Mouse (Mus musculus) lung, embryonic 15.5 days (tissue): ENCODE measurements around the gene Slco1a6. TPM values are rescaled to one million over a fixed set of nuclear protein-coding genes. Genes with fewer than 3 reads are reported as not detected.
"Not testable (repeated sequence)": the region's sequence is repeated elsewhere in the genome, so short reads cannot be mapped to it uniquely, and the experiment has no call there.

Source experiments
- ATAC-seq: fragments of 200-750 bp; cut with Nextera tagmentation; 2 replicates; pipeline ENCODE4 v1.8.0; 2017; ENCODE audit warnings: moderate number of reproducible peaks, borderline replicate concordance; ENCODE audit not compliant: low FRiP score, low TSS enrichment; ENCODE audit errors: extremely low read depth
- H3K27ac ChIP-seq: fragments of 300-500 bp; sonication (generic); 2 replicates; pipeline ENCODE4 v1.5.1; 2015; ENCODE audit warnings: moderate library complexity, mild to moderate bottlenecking, inconsistent platforms
- H3K27me3 ChIP-seq: fragments of 300-500 bp; sonication (generic); 2 replicates; pipeline ENCODE4 v1.6.1; 2015; ENCODE audit warnings: inconsistent platforms
- H3K36me3 ChIP-seq: fragments of 300-500 bp; sonication (generic); 2 replicates; pipeline ENCODE4 v1.6.1; 2015; ENCODE audit warnings: inconsistent platforms
- H3K4me1 ChIP-seq: fragments of 300-500 bp; sonication (generic); 2 replicates; pipeline ENCODE4 v1.6.1; 2015; ENCODE audit warnings: inconsistent platforms
- H3K4me2 ChIP-seq: fragments of 300-500 bp; sonication (generic); 2 replicates; pipeline ENCODE4 v1.6.1; 2015; ENCODE audit warnings: inconsistent platforms, mild to moderate bottlenecking, moderate library complexity
- H3K4me3 ChIP-seq: fragments of 300-500 bp; sonication (generic); 2 replicates; pipeline ENCODE4 v1.5.1; 2015; ENCODE audit warnings: mild to moderate bottlenecking, inconsistent platforms
- H3K9ac ChIP-seq: fragments of 300-500 bp; sonication (generic); 2 replicates; pipeline ENCODE4 v1.6.1; 2015; ENCODE audit warnings: inconsistent platforms
- H3K9me3 ChIP-seq: fragments of 300-500 bp; sonication (generic); 2 replicates; pipeline ENCODE4 v1.6.1; 2016; ENCODE audit warnings: inconsistent platforms
- WGBS: fragments of 180-500 bp; shearing (Covaris S2); methylation state at CpG from one replicate; pipeline ENCODE4 v1.1.7; 2015; 5-methylcytosine and 5-hydroxymethylcytosine counted together
- polyA plus RNA-seq: library from polyadenylated mRNA; unstranded; fragments of >200 nt; fragmentation: Nextera tagmentation; extraction: Ambion mirVana; gene quantifications from 2 replicates; pipeline ENCODE4 v1.2.1, GENCODE M21; 2015

Slco1a6 gene
- polyA plus RNA-seq, result not detected in 2 replicates

GRCm38 (mm10) chr6:142208421-142208820 lies at the start of gene Slco1a6:
Slco1a6 (minus strand) TSS chr6:142208521.
- Histone ChIP-seq H3K27me3 (no peaks in the 10 kb centered on the region), H3K4me3 (no peak within 1 kb of the TSS), H3K27ac (no peak within 1 kb of the TSS), H3K4me1 (no peaks in the 10 kb centered on the region), H3K36me3 (no peaks in the 10 kb centered on the region), H3K9me3 (no peaks in the 10 kb centered on the region), H3K4me2 (no peak within 1 kb of the TSS), H3K9ac (no peak within 1 kb of the TSS)
- WGBS, result 88% methylated on average over 4 of the region's 4 CpGs
- ATAC-seq, result no peak

- H3K27me3 ChIP-seq, ATAC-seq, H3K4me2 ChIP-seq, H3K36me3 ChIP-seq, H3K9me3 ChIP-seq, H3K27ac ChIP-seq, H3K4me1 ChIP-seq, H3K9ac ChIP-seq, H3K4me3 ChIP-seq: not testable (repeated sequence)
- 86% methylated on average over 1 of the region's 1 CpGs for WGBS
Observed at GRCm38 (mm10) chr6:142250738-142251307, 42.5 kb upstream of the Slco1a6 start.

DNA sequence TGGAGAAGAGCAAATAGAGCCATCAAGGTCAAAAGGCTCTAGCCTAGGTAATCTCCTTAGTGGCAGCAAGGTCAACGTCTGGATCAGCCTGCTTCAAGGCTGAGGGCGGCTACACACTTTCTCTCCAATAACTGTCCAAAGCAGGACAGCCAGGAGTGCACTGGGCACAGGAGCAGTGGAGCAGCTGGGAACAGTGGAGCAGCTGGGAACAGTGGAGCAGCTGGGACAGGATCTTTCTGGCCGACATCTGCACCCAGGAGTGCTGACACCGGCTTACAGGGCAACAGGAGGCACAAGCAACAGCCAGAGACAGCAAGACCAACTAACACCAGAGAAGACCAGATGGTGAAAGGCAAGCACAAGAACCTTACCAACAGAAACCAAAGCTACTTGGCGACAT lies 36.7 kb upstream of the Slco1a6 start:
- no peak overlapping the region for H3K4me3 ChIP-seq
- ATAC-seq, result no peak
- H3K36me3 ChIP-seq, result no peaks in the 10 kb centered on the region
- no peaks in the 10 kb centered on the region for H3K27me3 ChIP-seq
- H3K9me3 ChIP-seq, result no peaks in the 10 kb centered on the region
- no peak overlapping the region for H3K4me2 ChIP-seq
- 72% methylated on average over 5 of the region's 5 CpGs for WGBS
- H3K4me1 ChIP-seq, result no peaks in the 10 kb centered on the region
- no peak overlapping the region for H3K27ac ChIP-seq
- no peak overlapping the region for H3K9ac ChIP-seq

- no peaks in the 10 kb centered on the region for H3K4me1 ChIP-seq
- H3K36me3 ChIP-seq, result no peaks in the 10 kb centered on the region
- no peak overlapping the region for H3K4me2 ChIP-seq
- H3K9ac ChIP-seq, result no peak overlapping the region
- no peaks in the 10 kb centered on the region for H3K9me3 ChIP-seq
- ATAC-seq, result no peak
- H3K27ac ChIP-seq, result no peak overlapping the region
- no peak overlapping the region for H3K4me3 ChIP-seq
- H3K27me3 ChIP-seq, result no peaks in the 10 kb centered on the region
- 83% methylated on average over 1 of the region's 1 CpGs for WGBS
Observed at GRCm38 (mm10) chr6:142239468-142239867, 31.1 kb upstream of the Slco1a6 start.

GRCm38 (mm10) chr6:142220138-142220537 lies 11.8 kb upstream of the Slco1a6 start:
- no peak for ATAC-seq
- H3K27ac ChIP-seq, result no peak overlapping the region

GRCm38 (mm10) chr6:142211821-142212220 lies 3.5 kb upstream of the Slco1a6 start:
- ATAC-seq, result no peak
- no peaks in the 10 kb centered on the region for H3K4me1 ChIP-seq

More at GRCm38 (mm10) chr6:142220138-142220537, 11.8 kb upstream of the Slco1a6 start:
- Histone ChIP-seq H3K27me3 (no peaks in the 10 kb centered on the region), H3K9me3 (no peaks in the 10 kb centered on the region), H3K4me1 (no peaks in the 10 kb centered on the region), H3K4me3 (no peak overlapping the region), H3K4me2 (no peak overlapping the region), H3K9ac (no peak overlapping the region), H3K36me3 (no peaks in the 10 kb centered on the region)

GRCm38 (mm10) chr6:142209749-142210148 lies 1.4 kb upstream of the Slco1a6 start:
- Histone ChIP-seq H3K4me1 (no peaks in the 10 kb centered on the region), H3K4me2 (no peak overlapping the region), H3K9me3 (no peaks in the 10 kb centered on the region), H3K27me3 (no peaks in the 10 kb centered on the region), H3K36me3 (no peaks in the 10 kb centered on the region), H3K9ac (no peak overlapping the region), H3K4me3 (no peak overlapping the region), H3K27ac (no peak overlapping the region)
- ATAC-seq, result no peak

More at GRCm38 (mm10) chr6:142211821-142212220, 3.5 kb upstream of the Slco1a6 start:
- Histone ChIP-seq H3K9ac (no peak overlapping the region), H3K27me3 (no peaks in the 10 kb centered on the region), H3K36me3 (no peaks in the 10 kb centered on the region), H3K9me3 (no peaks in the 10 kb centered on the region), H3K4me3 (no peak overlapping the region), H3K27ac (no peak overlapping the region), H3K4me2 (no peak overlapping the region)

- no peak overlapping the region for H3K27ac ChIP-seq
- ATAC-seq, result no peak
- H3K9me3 ChIP-seq, result no peaks in the 10 kb centered on the region
- no peak overlapping the region for H3K4me2 ChIP-seq
- H3K4me3 ChIP-seq, result no peak overlapping the region
- no peaks in the 10 kb centered on the region for H3K27me3 ChIP-seq
- no peaks in the 10 kb centered on the region for H3K4me1 ChIP-seq
- no peak overlapping the region for H3K9ac ChIP-seq
- no peaks in the 10 kb centered on the region for H3K36me3 ChIP-seq
Observed at GRCm38 (mm10) chr6:142200524-142200923, 7.8 kb downstream of the Slco1a6 start.

DNA sequence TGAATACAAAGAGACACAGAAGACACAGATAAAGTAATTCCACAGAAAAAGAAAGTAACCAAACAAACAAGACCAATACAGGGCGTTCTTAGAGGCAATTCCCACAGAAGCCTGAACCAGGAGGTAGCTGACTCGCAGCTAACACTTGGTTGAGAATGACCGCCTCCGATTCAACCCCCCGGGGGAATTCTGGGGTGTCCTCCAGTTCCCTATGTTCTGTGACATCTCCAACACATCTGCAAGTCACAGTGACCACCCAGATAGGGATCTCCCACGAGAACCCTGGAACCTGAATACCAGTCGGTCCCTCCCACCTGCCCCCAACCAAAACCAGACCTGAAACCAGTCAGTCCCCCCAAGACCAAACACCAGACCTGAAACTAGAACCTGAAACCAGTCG lies 14.1 kb downstream of the Slco1a6 start:
- H3K27me3 ChIP-seq, result no peaks in the 10 kb centered on the region
- H3K4me2 ChIP-seq, result no peak overlapping the region
- H3K4me3 ChIP-seq, result no peak overlapping the region
- no peak overlapping the region for H3K27ac ChIP-seq
- no peak for ATAC-seq
- no peak overlapping the region for H3K9ac ChIP-seq
- WGBS, result 83% methylated on average over 8 of the region's 8 CpGs
- no peaks in the 10 kb centered on the region for H3K9me3 ChIP-seq
- no peaks in the 10 kb centered on the region for H3K4me1 ChIP-seq
- no peaks in the 10 kb centered on the region for H3K36me3 ChIP-seq

DNA sequence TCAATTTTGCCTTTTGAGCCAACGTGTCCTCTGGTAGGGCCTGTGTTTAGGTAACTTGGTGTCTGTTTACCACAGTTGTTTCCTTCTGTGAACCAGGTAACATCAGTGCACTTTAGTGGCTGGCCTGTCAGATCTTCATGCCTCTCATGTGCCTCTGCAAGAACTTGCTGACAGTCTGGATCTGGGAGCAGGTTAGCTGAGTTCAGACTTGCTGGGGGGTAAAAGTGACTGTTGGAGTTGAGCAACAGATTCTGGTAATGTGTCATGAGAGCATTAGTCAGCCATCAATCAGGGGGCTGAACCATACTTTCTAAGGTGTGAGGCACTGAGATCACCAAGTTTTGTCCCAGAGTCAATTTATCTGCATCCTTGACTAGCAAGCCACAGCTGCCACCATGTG lies 16.4 kb downstream of the Slco1a6 start:
- Histone ChIP-seq H3K9me3 (no peaks in the 10 kb centered on the region), H3K27ac (no peak overlapping the region), H3K4me2 (no peak overlapping the region), H3K36me3 (no peaks in the 10 kb centered on the region), H3K4me3 (no peak overlapping the region), H3K27me3 (no peaks in the 10 kb centered on the region), H3K9ac (no peak overlapping the region), H3K4me1 (no peaks in the 10 kb centered on the region)
- ATAC-seq, result no peak
- WGBS, result 43% methylated on average over 1 of the region's 1 CpGs

GRCm38 (mm10) chr6:142187426-142187825 lies 20.9 kb downstream of the Slco1a6 start:
- no peak for ATAC-seq
- H3K4me3 ChIP-seq, result no peak overlapping the region
- H3K27me3 ChIP-seq, result no peaks in the 10 kb centered on the region
- WGBS, result 86% methylated on average over 3 of the region's 3 CpGs
- H3K36me3 ChIP-seq, result no peaks in the 10 kb centered on the region
- H3K9ac ChIP-seq, result no peak overlapping the region
- H3K27ac ChIP-seq, result no peak overlapping the region
- no peak overlapping the region for H3K4me2 ChIP-seq
- no peaks in the 10 kb centered on the region for H3K4me1 ChIP-seq
- no peaks in the 10 kb centered on the region for H3K9me3 ChIP-seq

- WGBS, result 67% methylated on average over 2 of the region's 2 CpGs
- Histone ChIP-seq H3K9me3 (no peaks in the 10 kb centered on the region), H3K36me3 (no peaks in the 10 kb centered on the region), H3K27ac (no peak overlapping the region), H3K4me1 (no peaks in the 10 kb centered on the region), H3K4me3 (no peak overlapping the region), H3K4me2 (no peak overlapping the region), H3K9ac (no peak overlapping the region), H3K27me3 (no peaks in the 10 kb centered on the region)
- ATAC-seq, result no peak
Observed at GRCm38 (mm10) chr6:142185868-142186415, 22.4 kb downstream of the Slco1a6 start.

GRCm38 (mm10) chr6:142163406-142163805 lies 44.9 kb downstream of the Slco1a6 start:
- Histone ChIP-seq H3K9me3 (no peaks in the 10 kb centered on the region), H3K27me3 (no peaks in the 10 kb centered on the region), H3K27ac (no peak overlapping the region), H3K4me3 (no peak overlapping the region), H3K4me1 (no peaks in the 10 kb centered on the region), H3K4me2 (no peak overlapping the region), H3K9ac (no peak overlapping the region), H3K36me3 (no peaks in the 10 kb centered on the region)
- no peak for ATAC-seq
- WGBS, result 81% methylated on average over 5 of the region's 5 CpGs
